Mouse (Mus musculus) intestine, embryonic 16.5 days (tissue): ENCODE results near the gene AL732309.1. TPM values are rescaled to one million over a fixed set of nuclear protein-coding genes. Genes with fewer than 3 reads are reported as not detected.

Experiments
- ATAC-seq: fragments of 200-750 bp; cut with Nextera tagmentation; 2 replicates; pipeline ENCODE4 v1.8.0; 2017; ENCODE audit warnings: moderate TSS enrichment, moderate library complexity
- H3K27ac ChIP-seq: fragments of 300-500 bp; sonication (generic); 2 replicates; pipeline ENCODE4 v1.5.1; 2014; ENCODE audit warnings: mild to moderate bottlenecking, low read length
- H3K27me3 ChIP-seq: fragments of 300-500 bp; sonication (generic); replicated peaks from 2 replicates; pipeline ENCODE4 v1.6.1; 2014; ENCODE audit warnings: low read length, control low read depth, mixed read lengths; ENCODE audit not compliant: control insufficient read depth, insufficient read depth
- H3K36me3 ChIP-seq: fragments of 300-500 bp; sonication (generic); 2 replicates; pipeline ENCODE4 v1.6.1; 2014; ENCODE audit warnings: low read length, control low read depth; ENCODE audit not compliant: control insufficient read depth, insufficient read depth
- H3K4me1 ChIP-seq: fragments of 300-500 bp; sonication (generic); 2 replicates; pipeline ENCODE4 v1.6.1; 2014; ENCODE audit warnings: low read length, control low read depth, mixed read lengths; ENCODE audit not compliant: control insufficient read depth, insufficient read depth
- H3K4me2 ChIP-seq: fragments of 300-500 bp; sonication (generic); 2 replicates; pipeline ENCODE4 v1.6.1; 2014; ENCODE audit warnings: low read depth, low read length, control low read depth
- H3K4me3 ChIP-seq: fragments of 300-500 bp; sonication (generic); 2 replicates; pipeline ENCODE4 v1.5.1; 2014; ENCODE audit warnings: mild to moderate bottlenecking, low read length
- H3K9ac ChIP-seq: fragments of 300-500 bp; sonication (generic); 2 replicates; pipeline ENCODE4 v1.6.1; 2014; ENCODE audit warnings: low read depth, low read length
- H3K9me3 ChIP-seq: fragments of 300-500 bp; sonication (generic); 2 replicates; pipeline ENCODE4 v1.6.1; 2016; ENCODE audit warnings: low read length, control low read depth; ENCODE audit not compliant: control insufficient read depth
- WGBS: fragments of 180-500 bp; shearing (Covaris S2); extraction: QIAGEN DNeasy Blood & Tissue Kit; methylation state at CpG from one replicate; pipeline ENCODE4 v1.1.7; 2014; 5-methylcytosine and 5-hydroxymethylcytosine counted together
- polyA plus RNA-seq: library from polyadenylated mRNA; unstranded; fragments of >200 nt; fragmentation: Nextera tagmentation; extraction: Ambion mirVana; gene quantifications from 2 replicates; pipeline ENCODE4 v1.2.1, GENCODE M21; 2015

Gene AL732309.1
- polyA plus RNA-seq, 1 experiment from 2014 or later: 7.3 TPM

DNA sequence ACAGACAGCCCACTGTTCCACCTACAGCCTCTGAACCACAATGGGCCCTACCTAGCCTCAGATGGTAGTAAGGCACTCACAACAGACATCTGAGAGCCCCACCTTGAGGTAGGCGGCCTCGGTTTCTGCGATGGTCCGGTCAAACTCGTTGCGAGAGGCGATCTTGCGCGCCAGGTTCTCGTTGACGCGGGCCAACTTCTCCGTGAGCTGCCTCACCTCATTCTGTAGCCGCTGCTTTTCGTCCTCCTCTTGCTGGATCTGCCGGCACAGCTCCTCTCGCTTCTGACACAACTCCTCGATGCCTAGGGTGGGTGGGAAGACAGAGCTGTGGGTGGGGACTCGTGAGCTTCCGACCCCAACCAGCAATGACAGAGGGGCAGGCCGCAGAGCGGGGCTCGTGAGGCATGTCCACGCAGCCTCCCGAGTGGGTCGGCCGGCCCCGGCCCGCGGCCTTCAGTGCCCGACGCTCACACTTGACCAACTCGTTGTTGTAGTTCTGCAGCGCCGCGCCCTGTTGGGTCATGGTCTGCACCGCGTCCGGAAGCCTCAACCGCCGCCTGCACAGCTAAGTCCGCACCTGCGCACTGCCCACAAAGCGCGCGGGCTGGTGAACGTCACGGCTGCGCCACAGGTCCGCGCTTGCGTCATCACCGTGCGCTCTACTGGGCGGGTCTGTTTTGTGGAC is 25.3 kb upstream of the AL732309.1 start, which contains the start of the genes Ssna1 and Anapc2:
TSS of gene Ssna1 (minus strand) at position 612 of the 685 bp plus-strand sequence.
TSS of gene Anapc2 (plus strand) at position 652 of the 685 bp plus-strand sequence.
- under 1% methylated on average over 54 of the region's 55 CpGs for WGBS
- Histone ChIP-seq H3K36me3 (peaks cover 16% of the 10 kb centered on the region), H3K4me2 (peak within 1 kb of the TSS; percentile 91), H3K4me1 (peaks cover 32% of the 10 kb centered on the region), H3K9ac (peak within 1 kb of the TSS; percentile 94), H3K9me3 (no peaks in the 10 kb centered on the region), H3K4me3 (peak within 1 kb of the TSS; percentile 92), H3K27ac (peak within 1 kb of the TSS; percentile 85), H3K27me3 (no peaks in the 10 kb centered on the region)
- ATAC-seq: peak; percentile 95

DNA sequence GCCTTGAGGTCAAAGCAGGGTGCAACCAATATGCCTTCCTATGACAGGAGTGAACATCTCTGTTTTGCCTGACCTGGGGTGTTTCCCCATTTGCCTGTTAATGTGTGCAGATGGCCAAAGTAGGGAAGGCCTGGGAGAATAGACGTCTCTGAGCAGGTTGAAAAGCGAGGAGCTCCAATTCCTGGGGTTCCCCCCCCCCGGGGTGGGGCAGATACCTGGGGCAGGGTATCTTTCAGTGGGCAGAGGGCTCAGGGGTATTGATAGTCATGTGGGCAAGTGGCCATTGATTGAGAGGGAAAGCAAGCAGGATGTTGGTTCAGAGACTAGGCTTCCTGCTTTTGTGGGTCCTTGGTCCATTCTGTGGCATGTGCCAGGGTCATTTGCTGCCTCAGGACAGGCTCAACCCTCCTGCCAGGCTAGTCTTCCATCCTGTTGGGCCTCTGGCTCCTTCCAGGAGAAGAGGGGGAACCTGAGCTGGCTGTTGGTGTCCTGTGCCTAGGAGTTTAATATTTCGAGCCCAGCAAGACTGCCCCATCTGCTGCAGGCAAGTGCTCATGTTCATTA is 21.2 kb upstream of the AL732309.1 start:
- ATAC-seq: no peak
- Histone ChIP-seq H3K4me1 (peaks cover 52% of the 10 kb centered on the region), H3K27me3 (peaks cover 5% of the 10 kb centered on the region; the same call in 1 of the 2 replicates), H3K27ac (peak overlapping the region; percentile 96), H3K4me2 (peak overlapping the region; percentile 96; the same call in 1 of the 2 replicates), H3K36me3 (peaks cover 11% of the 10 kb centered on the region), H3K4me3 (peak overlapping the region; percentile 93; the same call in 1 of the 2 replicates), H3K9ac (peak overlapping the region; percentile 87; the same call in 1 of the 2 replicates), H3K9me3 (no peaks in the 10 kb centered on the region)
- WGBS: 78% methylated on average over 4 of the region's 4 CpGs

DNA sequence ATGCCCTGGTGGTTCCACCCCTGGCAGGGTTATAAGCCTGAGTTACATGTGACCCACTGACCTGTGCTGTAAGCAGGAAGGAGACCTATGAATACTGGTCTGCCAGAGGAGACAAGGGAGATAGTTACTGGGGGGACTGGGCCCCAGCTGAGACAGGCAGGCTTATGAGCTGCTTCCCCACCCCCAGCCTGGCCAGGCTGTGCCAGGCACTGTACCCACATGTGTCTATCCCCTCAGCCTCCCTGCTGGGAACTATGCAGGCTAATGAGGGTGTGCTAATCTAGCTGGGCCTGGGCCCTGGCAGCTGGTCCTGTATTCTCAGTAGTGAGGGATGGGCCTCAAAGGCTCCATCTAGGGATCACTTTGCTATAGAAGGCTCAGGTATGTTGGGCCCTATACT is 20.6 kb upstream of the AL732309.1 start:
- peak overlapping the region; percentile 96 for H3K27ac ChIP-seq
- H3K9me3 ChIP-seq: no peaks in the 10 kb centered on the region
- peaks cover 11% of the 10 kb centered on the region for H3K36me3 ChIP-seq
- peak overlapping the region; percentile 87 for H3K9ac ChIP-seq
- ATAC-seq: no peak; the same call in 1 of the 2 replicates
- peaks cover 51% of the 10 kb centered on the region for H3K4me1 ChIP-seq
- peaks cover 5% of the 10 kb centered on the region; the same call in 1 of the 2 replicates for H3K27me3 ChIP-seq
- peak overlapping the region; percentile 96 for H3K4me2 ChIP-seq
- H3K4me3 ChIP-seq: peak overlapping the region; percentile 93

DNA sequence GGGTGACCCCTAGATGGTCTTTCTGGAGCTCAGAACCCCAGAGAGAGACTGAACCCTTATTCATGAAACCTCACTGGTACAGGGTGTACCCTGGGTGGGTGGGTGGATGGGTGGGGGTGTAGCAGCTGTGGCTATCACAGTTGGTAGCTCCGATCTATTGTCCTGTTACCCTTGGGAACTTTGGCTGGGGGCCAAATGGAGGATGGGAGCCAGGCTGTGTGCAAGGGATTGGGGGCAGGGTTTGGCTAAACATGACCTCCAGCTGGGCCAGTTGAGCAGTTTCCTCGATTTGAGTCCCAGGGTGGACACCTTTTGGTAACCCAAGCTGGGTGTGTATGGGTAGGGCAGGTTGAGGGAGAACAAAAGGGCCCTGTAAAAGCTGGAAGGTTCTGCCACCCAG is 20.1 kb upstream of the AL732309.1 start:
- Histone ChIP-seq H3K4me3 (peak overlapping the region; percentile 93), H3K27me3 (peaks cover 5% of the 10 kb centered on the region; the same call in 1 of the 2 replicates), H3K9ac (peak overlapping the region; percentile 87)

DNA sequence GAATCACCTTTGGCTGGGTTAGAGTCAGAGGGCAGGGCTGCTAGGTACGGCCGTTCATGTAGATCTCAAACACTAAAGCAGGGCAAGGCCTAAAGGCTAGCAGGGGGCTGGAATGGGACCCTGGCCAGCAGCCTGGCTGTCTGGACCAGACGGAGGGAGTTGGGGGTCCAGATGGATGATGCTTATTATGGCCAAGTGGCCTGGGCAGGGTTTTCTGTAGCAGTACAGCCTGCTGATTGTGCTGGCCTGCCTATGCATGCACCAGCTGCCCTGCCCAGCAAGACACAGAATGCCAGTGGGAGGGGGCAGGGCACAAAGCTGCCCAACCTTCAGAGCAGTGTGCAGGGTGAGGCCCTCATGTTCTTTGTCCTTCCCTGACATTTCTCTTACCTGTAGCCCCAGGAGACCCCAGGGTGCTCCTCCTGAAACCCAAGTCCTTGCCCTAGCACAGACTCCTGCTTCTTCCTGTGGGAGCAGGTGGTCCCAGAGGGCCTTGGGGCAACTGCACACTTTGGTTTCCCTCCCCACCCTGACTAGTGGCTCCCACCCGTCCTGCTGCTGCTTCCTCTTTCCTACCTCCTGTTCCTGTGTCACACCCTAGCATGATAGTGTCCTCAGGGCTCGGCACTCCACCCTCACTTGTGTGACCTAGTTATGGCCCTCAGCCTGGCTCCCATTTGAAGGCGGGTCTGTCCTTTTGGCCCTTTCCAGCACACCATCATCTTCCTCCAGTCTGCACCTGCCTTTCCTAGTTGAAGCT is 19.4 kb upstream of the AL732309.1 start:
- H3K9ac ChIP-seq: peak overlapping the region; percentile 87
- WGBS: 47% methylated on average over 6 of the region's 6 CpGs

More for the DNA sequence above, 20.1 kb upstream of the AL732309.1 start:
- WGBS: 28% methylated on average over 2 of the region's 2 CpGs
- H3K27ac ChIP-seq: peak overlapping the region; percentile 96
- H3K9me3 ChIP-seq: no peaks in the 10 kb centered on the region
- H3K36me3 ChIP-seq: peaks cover 11% of the 10 kb centered on the region
- H3K4me2 ChIP-seq: peak overlapping the region; percentile 96
- peaks cover 51% of the 10 kb centered on the region for H3K4me1 ChIP-seq
- 0 out of 2 replicates have a peak, but pooled peaks have one; percentile 2 for ATAC-seq

DNA sequence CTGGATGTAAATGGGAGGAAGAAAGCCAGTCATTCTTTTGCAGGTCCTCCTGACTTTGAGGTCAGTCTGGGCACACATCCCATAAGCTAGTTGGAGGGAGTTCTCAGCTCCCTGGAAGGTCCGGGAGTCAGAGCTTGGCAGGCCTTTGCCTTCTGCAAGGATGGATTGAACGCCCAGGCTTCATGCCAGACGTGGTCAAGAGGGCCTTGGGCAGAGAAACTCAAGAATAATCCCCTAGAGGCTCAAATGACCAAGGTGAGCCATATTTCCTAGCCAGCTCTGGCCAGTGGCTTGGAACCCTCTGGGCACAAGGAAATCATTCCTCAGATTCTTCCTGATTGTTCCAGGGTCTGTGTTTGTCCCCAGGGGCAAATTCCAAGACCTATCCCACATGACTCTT is 18.2 kb upstream of the AL732309.1 start:
- ATAC-seq: no peak
- Histone ChIP-seq H3K4me2 (peak overlapping the region; percentile 96), H3K36me3 (peaks cover 6% of the 10 kb centered on the region), H3K9ac (peak overlapping the region; percentile 87), H3K27ac (peak overlapping the region; percentile 96), H3K9me3 (no peaks in the 10 kb centered on the region), H3K27me3 (peaks cover 5% of the 10 kb centered on the region; the same call in 1 of the 2 replicates), H3K4me3 (peak overlapping the region; percentile 93), H3K4me1 (peaks cover 41% of the 10 kb centered on the region)
- 77% methylated on average over 3 of the region's 3 CpGs for WGBS

More for the DNA sequence above, 19.4 kb upstream of the AL732309.1 start:
- H3K27me3 ChIP-seq: peaks cover 5% of the 10 kb centered on the region; the same call in 1 of the 2 replicates
- no peaks in the 10 kb centered on the region for H3K9me3 ChIP-seq
- peak overlapping the region; percentile 96 for H3K27ac ChIP-seq
- H3K4me2 ChIP-seq: peak overlapping the region; percentile 96
- H3K36me3 ChIP-seq: peaks cover 11% of the 10 kb centered on the region
- ATAC-seq: peak; percentile 29
- peaks cover 46% of the 10 kb centered on the region for H3K4me1 ChIP-seq
- peak overlapping the region; percentile 93 for H3K4me3 ChIP-seq

DNA sequence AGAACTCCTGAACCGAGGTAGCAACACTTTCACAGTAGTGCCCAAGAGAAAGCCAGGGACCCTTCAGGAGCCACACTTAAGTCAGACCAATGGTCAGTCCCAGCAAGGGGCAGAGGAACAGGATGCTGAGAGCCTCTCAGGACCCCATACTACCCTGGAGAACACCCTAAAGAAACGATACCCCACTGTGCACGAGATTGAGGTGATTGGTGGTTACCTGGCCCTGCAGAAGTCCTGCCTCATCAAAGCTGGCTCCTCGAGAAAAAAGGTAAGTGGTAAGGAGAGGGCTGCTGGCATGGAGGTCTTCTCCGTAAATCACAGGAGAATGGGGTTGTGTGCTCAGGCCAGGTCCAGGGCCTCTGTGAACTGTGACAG is 17.6 kb upstream of the AL732309.1 start:
- peak overlapping the region; percentile 96 for H3K27ac ChIP-seq
- H3K4me3 ChIP-seq: peak overlapping the region; percentile 93
- H3K9ac ChIP-seq: peak overlapping the region; percentile 87
- peaks cover 5% of the 10 kb centered on the region; the same call in 1 of the 2 replicates for H3K27me3 ChIP-seq
- H3K4me1 ChIP-seq: peaks cover 41% of the 10 kb centered on the region
- WGBS: 76% methylated on average over 5 of the region's 5 CpGs
- no peak for ATAC-seq
- H3K36me3 ChIP-seq: peaks cover 1% of the 10 kb centered on the region
- no peaks in the 10 kb centered on the region for H3K9me3 ChIP-seq
- H3K4me2 ChIP-seq: peak overlapping the region; percentile 96

DNA sequence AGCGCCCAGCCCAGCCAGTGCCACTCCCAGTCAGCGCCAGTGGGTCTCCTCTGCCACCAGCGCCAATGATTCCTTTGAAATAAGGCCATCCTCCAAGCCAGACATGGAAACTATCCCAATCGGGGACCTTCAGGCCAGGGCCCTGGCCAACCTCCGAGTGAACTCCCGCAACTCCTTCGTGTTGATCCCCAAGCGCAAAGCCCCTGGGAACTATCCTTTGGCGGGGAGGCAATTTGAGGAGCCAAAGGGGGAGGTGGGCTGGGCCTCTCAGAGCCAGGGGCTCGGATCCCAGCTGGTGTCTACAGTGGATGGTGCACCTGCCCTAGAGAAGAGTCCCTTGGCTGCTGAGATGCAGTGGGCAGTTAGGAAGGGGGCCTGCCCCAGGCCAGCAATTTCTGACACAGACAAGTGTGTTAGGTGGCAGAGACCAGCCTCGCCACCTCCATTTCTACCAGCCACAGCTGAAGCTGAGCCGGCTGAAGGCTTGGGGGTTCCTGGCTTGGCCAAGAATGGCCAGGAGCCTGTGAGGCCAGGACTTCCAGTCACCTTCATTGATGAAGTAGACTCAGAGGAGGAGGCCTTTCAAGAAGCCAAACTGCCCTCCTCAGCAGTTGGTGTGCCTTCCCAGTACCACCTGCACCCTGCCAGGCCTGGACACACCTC is 17.1 kb upstream of the AL732309.1 start:
- Histone ChIP-seq H3K9ac (peak overlapping the region; percentile 87), H3K27me3 (peaks cover 5% of the 10 kb centered on the region; the same call in 1 of the 2 replicates), H3K27ac (peak overlapping the region; percentile 96), H3K4me1 (peaks cover 41% of the 10 kb centered on the region), H3K4me3 (peak overlapping the region; percentile 93), H3K4me2 (peak overlapping the region; percentile 96), H3K9me3 (no peaks in the 10 kb centered on the region), H3K36me3 (no peaks in the 10 kb centered on the region)
- 23% methylated on average over 12 of the region's 12 CpGs for WGBS
- ATAC-seq: no peak
